Mouse (Mus musculus): ENCODE measurements around the gene Deaf1.

- TF ChIP-seq CTCF (IDR thresholded peaks at IDR 0.05; ENCODE audit: low read depth): no peak
- TF ChIP-seq EP300 (IDR thresholded peaks at IDR 0.05; ENCODE audit: low read depth): no peak
Measured at GRCm38 (mm10) chr7:141356971-141357370, 29.5 kb upstream of the Deaf1 start.
